Mouse (Mus musculus) stomach, postnatal 0 days (tissue): ENCODE measurements around the gene Ccnb1ip1.

Experiments
- CTCF ChIP-seq: IDR thresholded peaks from 2 replicates; pipeline ENCODE4 v1.5.1; 2016; ENCODE audit warnings: antibody characterized with exemption, low read depth, mild to moderate bottlenecking, moderate library complexity
- EP300 ChIP-seq: optimal IDR thresholded peaks from 2 replicates; pipeline ENCODE3; 2016; ENCODE audit warnings: antibody characterized with exemption

GRCm38 (mm10) chr14:50813060-50813459 is 5.5 kb upstream of the Ccnb1ip1 start:
- TF ChIP-seq CTCF (no peak), EP300 (no peak)
